Mouse (Mus musculus): ENCODE measurements at regions not wholly inside any gene's neighbourhood (a gene's known extent, or its start where the extent isn't known, plus 50 kb on each side); places are given as distances from the start of the nearest gene placed in this dataset.

DNA sequence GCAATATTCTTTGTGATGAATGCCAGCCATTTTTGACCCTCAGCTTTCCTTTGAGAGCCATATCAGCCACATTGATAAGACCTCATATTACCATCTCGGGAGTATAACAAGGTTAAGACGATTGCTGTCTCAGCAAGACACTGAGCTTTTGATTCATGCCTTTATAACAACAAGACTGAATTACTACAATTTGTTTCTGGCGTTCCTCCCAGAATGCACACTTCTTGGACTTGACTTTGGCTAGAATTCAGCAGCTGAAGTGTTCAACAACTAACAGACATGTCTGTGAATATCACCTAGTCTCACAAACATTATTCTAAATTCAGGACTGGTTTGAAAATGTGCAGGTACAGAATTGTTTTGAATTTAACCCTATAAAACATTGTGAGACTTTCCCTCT lies 324.5 kb downstream of the Dnajb9 start:
- 69% methylated on average over 3 of the region's 3 CpGs for WGBS
- Histone ChIP-seq H3K4me1 (ENCODE audit: insufficient read depth, low read length) (no peaks in the 10 kb centered on the region), H3K36me3 (ENCODE audit: insufficient read depth, low read length) (no peaks in the 10 kb centered on the region), H3K27ac (ENCODE audit: low read depth, low read length) (no peak overlapping the region), H3K9ac (replicated peaks; ENCODE audit: low read length, poor library complexity, severe bottlenecking) (no peak overlapping the region), H3K4me2 (ENCODE audit: low read depth, low read length, poor library complexity, severe bottlenecking) (no peak overlapping the region), H3K27me3 (ENCODE audit: insufficient read depth, low read length) (no peaks in the 10 kb centered on the region), H3K4me3 (ENCODE audit: low read depth, low read length) (no peak overlapping the region), H3K9me3 (ENCODE audit: low read length) (no peaks in the 10 kb centered on the region)
- ATAC-seq (ENCODE audit: low FRiP score) (no peak), DNase-seq (ENCODE audit: low spot score) (peak; percentile 6)
- TF ChIP-seq CTCF (IDR thresholded peaks at IDR 0.05), result no peak

DNA sequence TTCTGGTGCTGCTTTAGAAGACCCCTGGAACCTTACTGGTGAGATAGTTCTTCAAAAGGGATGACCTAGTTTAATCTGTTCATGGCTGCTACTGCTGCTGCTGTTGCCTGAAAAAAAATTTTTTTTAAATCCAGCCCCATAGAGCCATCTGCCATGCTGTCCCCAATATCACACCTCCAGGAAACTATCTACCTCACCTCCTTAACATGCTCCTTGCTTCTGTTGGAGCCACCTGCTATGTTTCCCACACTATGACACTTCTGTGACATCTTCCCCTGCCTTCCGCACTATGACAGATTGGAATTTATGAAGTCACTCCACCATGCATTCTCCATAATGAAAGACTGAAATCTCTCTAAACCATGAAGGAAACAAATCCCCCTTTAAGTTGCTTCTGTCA lies 349.6 kb downstream of the Dnajb9 start:
- H3K27ac ChIP-seq (ENCODE audit: low read depth, low read length), result no peak overlapping the region
- no peaks in the 10 kb centered on the region for H3K9me3 ChIP-seq (ENCODE audit: low read length)
- no peak for ATAC-seq (ENCODE audit: low FRiP score)
- TF ChIP-seq CTCF (IDR thresholded peaks at IDR 0.05), result no peak
- no peak overlapping the region for H3K4me2 ChIP-seq (ENCODE audit: low read depth, low read length, poor library complexity, severe bottlenecking)
- H3K4me3 ChIP-seq (ENCODE audit: low read depth, low read length), result no peak overlapping the region
- no peak overlapping the region for H3K9ac ChIP-seq (replicated peaks; ENCODE audit: low read length, poor library complexity, severe bottlenecking)
- H3K4me1 ChIP-seq (ENCODE audit: insufficient read depth, low read length), result no peaks in the 10 kb centered on the region
- no peaks in the 10 kb centered on the region for H3K27me3 ChIP-seq (ENCODE audit: insufficient read depth, low read length)
- DNase-seq (ENCODE audit: low spot score), result no peak
- H3K36me3 ChIP-seq (ENCODE audit: insufficient read depth, low read length), result no peaks in the 10 kb centered on the region
- 92% methylated on average over 1 of the region's 1 CpGs for WGBS

DNA sequence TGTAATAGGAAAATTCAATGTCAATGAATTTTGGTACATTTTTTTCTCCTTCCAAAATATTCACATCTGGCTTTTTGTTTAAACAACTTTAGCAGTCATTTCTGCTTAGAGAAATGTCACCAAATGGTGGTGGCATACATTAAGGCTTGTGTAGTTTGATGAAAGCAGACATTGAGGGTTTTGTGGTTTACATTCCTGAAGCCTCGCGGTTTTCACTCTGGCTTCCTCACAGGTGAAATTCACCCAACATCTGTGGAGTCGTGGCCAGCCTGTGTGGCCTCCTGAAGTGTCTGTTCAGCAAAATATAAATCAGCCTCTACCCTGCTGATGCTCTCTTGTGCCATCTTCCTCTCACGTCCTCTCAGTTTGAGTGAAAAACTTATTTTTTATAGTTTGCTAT lies 353.8 kb downstream of the Dnajb9 start:
- ATAC-seq (ENCODE audit: low FRiP score) (no peak), DNase-seq (ENCODE audit: low spot score) (no peak)
- no peaks in the 10 kb centered on the region for H3K27me3 ChIP-seq (ENCODE audit: insufficient read depth, low read length)
- H3K4me2 ChIP-seq (ENCODE audit: low read depth, low read length, poor library complexity, severe bottlenecking), result no peak overlapping the region
- H3K9ac ChIP-seq (replicated peaks; ENCODE audit: low read length, poor library complexity, severe bottlenecking), result no peak overlapping the region
- whole genome bisulfite sequencing, result 81% methylated on average over 4 of the region's 4 CpGs
- no peaks in the 10 kb centered on the region for H3K4me1 ChIP-seq (ENCODE audit: insufficient read depth, low read length)
- no peaks in the 10 kb centered on the region for H3K36me3 ChIP-seq (ENCODE audit: insufficient read depth, low read length)
- no peaks in the 10 kb centered on the region for H3K9me3 ChIP-seq (ENCODE audit: low read length)
- TF ChIP-seq CTCF (IDR thresholded peaks at IDR 0.05), result no peak
- no peak overlapping the region for H3K4me3 ChIP-seq (ENCODE audit: low read depth, low read length)
- H3K27ac ChIP-seq (ENCODE audit: low read depth, low read length), result no peak overlapping the region

DNA sequence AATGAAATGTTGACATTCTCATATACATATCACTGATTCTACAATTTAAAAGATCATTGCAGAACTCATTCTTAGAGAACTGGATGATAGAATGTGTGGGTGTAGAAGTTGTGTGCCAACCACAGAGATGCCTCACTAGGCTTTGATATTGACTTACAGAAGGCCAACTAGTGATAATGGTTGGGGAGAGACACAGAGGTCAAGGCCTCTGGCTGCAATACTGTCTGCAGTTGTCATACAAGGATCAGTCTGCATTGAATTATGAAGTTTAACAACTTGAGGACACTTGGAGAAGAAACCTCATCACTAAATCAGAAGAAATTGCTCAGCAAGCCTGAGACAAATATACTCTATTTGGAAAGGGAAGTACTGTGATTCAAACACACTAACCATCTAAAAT lies 357.9 kb downstream of the Dnajb9 start:
- ATAC-seq (ENCODE audit: low FRiP score), result no peak
- Histone ChIP-seq H3K9ac (replicated peaks; ENCODE audit: low read length, poor library complexity, severe bottlenecking) (no peak overlapping the region), H3K4me2 (ENCODE audit: low read depth, low read length, poor library complexity, severe bottlenecking) (no peak overlapping the region), H3K4me3 (ENCODE audit: low read depth, low read length) (no peak overlapping the region), H3K27me3 (ENCODE audit: insufficient read depth, low read length) (no peaks in the 10 kb centered on the region), H3K9me3 (ENCODE audit: low read length) (no peaks in the 10 kb centered on the region), H3K36me3 (ENCODE audit: insufficient read depth, low read length) (no peaks in the 10 kb centered on the region), H3K27ac (ENCODE audit: low read depth, low read length) (no peak overlapping the region), H3K4me1 (ENCODE audit: insufficient read depth, low read length) (no peaks in the 10 kb centered on the region)
- DNase-seq (ENCODE audit: low spot score), result no peak
- TF ChIP-seq CTCF (IDR thresholded peaks at IDR 0.05), result no peak

DNA sequence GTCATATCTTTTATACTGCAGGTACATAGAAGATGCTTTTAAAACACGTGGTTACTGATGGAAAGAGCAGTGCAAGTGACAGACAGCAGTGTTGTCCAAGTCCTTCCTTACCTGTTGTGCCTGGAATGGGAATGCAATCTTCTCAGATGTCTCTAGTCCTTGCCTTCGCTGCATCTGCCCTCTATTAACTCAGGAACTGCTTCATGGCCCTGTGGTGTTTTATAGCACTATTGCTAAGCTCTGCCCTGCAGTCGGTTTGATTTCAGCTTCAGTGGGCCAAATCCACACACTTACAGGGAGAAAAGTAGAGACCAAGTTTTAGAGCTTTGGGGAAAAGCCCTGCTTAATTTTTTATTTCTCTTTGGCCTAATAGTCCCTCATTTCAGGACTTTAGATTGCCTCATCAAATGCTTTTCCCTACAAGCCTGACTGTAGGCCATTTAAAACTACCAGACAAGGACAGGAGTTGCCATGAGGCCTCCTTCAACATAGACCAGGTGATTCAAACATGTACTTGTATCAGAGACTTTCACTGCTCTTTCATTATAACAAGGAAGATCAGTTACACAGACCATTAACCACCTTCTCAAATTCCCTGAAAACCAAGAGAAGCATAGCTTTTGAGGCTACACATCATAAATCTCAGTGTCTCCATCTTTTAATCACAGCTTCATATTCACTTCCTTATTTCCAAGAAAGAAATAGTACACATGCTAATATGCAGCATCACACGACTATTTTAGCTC lies 358.7 kb downstream of the Dnajb9 start:
- no peaks in the 10 kb centered on the region for H3K9me3 ChIP-seq (ENCODE audit: low read length)
- H3K36me3 ChIP-seq (ENCODE audit: insufficient read depth, low read length), result no peaks in the 10 kb centered on the region
- WGBS, result 71% methylated on average over 4 of the region's 4 CpGs
- DNase-seq (ENCODE audit: low spot score) (no peak), ATAC-seq (ENCODE audit: low FRiP score) (no peak)
- no peak overlapping the region for H3K4me3 ChIP-seq (ENCODE audit: low read depth, low read length)
- no peak overlapping the region for H3K4me2 ChIP-seq (ENCODE audit: low read depth, low read length, poor library complexity, severe bottlenecking)
- no peak overlapping the region for H3K9ac ChIP-seq (replicated peaks; ENCODE audit: low read length, poor library complexity, severe bottlenecking)
- no peaks in the 10 kb centered on the region for H3K4me1 ChIP-seq (ENCODE audit: insufficient read depth, low read length)
- no peaks in the 10 kb centered on the region for H3K27me3 ChIP-seq (ENCODE audit: insufficient read depth, low read length)
- no peak overlapping the region for H3K27ac ChIP-seq (ENCODE audit: low read depth, low read length)
- TF ChIP-seq CTCF (IDR thresholded peaks at IDR 0.05), result no peak

DNA sequence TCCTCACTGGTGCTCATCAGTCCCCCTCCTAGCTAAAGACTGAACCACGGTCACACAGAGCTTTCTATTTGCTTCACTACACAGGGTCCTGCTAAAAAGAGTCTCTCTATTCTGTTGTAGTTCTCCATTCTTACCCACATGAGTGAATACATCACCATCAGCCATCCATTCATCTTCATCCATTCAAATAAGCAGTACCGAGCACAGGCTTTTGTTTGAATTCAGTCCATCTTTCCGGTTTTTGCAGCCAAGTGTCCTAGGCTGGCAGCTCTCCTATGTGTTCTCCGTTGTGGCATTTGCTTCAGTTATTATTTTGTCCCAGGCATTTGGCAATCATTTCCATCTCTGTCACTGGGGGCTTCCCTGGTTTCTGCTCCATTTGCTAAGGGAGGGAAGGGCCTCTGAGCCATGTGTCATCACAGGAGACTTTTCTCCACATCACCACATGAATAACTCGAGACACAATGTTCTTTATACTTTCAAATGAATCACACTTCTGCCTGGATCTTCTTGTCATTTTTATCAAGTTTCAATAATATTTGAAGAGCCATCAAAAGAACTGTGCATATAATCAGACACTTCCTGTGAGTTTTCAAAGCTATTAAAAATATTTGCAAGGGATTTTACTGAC lies 366.1 kb downstream of the Dnajb9 start:
- H3K9me3 ChIP-seq (ENCODE audit: low read length), result no peaks in the 10 kb centered on the region
- H3K4me3 ChIP-seq (ENCODE audit: low read depth, low read length), result no peak overlapping the region
- no peak overlapping the region for H3K4me2 ChIP-seq (ENCODE audit: low read depth, low read length, poor library complexity, severe bottlenecking)
- H3K36me3 ChIP-seq (ENCODE audit: insufficient read depth, low read length), result no peaks in the 10 kb centered on the region
- 26% methylated on average over 5 of the region's 5 CpGs for WGBS
- no peaks in the 10 kb centered on the region for H3K27me3 ChIP-seq (ENCODE audit: insufficient read depth, low read length)
- no peak overlapping the region for H3K27ac ChIP-seq (ENCODE audit: low read depth, low read length)
- no peaks in the 10 kb centered on the region for H3K4me1 ChIP-seq (ENCODE audit: insufficient read depth, low read length)
- TF ChIP-seq CTCF (IDR thresholded peaks at IDR 0.05), result no peak
- ATAC-seq (ENCODE audit: low FRiP score) (no peak; the same call in 1 of the 2 replicates), DNase-seq (ENCODE audit: low spot score) (peak; percentile 54)
- H3K9ac ChIP-seq (replicated peaks; ENCODE audit: low read length, poor library complexity, severe bottlenecking), result no peak overlapping the region

All from midbrain, postnatal 0 days (tissue).